Mouse (Mus musculus) bone marrow, adult 2 months (tissue): Measurements from ENCODE around the gene Mthfsl.
"Not testable (repeated sequence)": the region's sequence is repeated elsewhere in the genome, so short reads cannot be mapped to it uniquely, and the experiment has no call there.

ENCODE experiments used
- CTCF ChIP-seq: fragments of 200-500 bp; IDR thresholded peaks from 2 replicates; pipeline ENCODE4 v1.5.1; 2011; ENCODE audit warnings: low read length, control low read depth; ENCODE audit not compliant: control insufficient read depth, insufficient read depth
- POLR2A ChIP-seq: fragments of 200-500 bp; IDR thresholded peaks from 2 replicates; pipeline ENCODE4 v1.6.1; 2011; ENCODE audit warnings: low read depth, mild to moderate bottlenecking, control low read depth, low read length, borderline replicate concordance; ENCODE audit not compliant: control insufficient read depth

DNA sequence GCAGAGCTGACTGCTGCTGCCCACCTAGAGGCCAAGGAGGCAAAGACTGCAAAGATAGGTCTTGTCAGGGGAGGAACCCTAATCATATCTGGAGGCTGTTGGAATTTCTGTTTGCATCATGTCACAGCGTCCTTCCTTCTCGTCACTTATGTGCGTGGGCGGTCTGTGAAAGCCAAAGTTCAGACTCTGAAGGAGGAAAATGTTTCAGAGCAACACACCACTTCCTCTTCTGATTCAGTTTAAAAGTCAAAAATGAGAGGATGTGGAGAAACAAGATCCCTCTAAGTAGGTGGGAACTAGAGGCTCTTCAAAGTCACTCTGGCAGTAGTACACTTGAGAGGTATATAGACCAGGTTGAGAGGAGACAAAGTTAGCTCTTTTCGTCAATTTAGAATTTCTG is 11.6 kb upstream of the Mthfsl start, which contains the start of gene Bcl2a1d:
- TF ChIP-seq POLR2A, CTCF: not testable (repeated sequence)
